23 mouse cellular contexts compared by ENCODE assay signal in genomic region chr2:163776661-163777060, GRCm38 (mm10). TPM values are rescaled to one million over a fixed set of nuclear protein-coding genes. Genes with fewer than 3 reads are reported as not detected.
A peak's percentile ranks its signal among the peaks of the same experiment; 100 is the strongest.
DNase-seq lines count a peak whose midpoint lies in the region; ATAC-seq and TF ChIP-seq lines count a peak whose summit lies in the region.
"Had no signal": no experiment of that assay in that cellular context is flagged by ENCODE, and none has a peak within 500 bp of the region (broad histone marks: within the 10 kb centered on the region; RNA-seq: fewer than 3 reads in every experiment).

No protein-coding gene starts in this region.

- peaks cover 98% of the 10 kb centered on the region for H3K27me3 ChIP-seq in midbrain, embryonic 10.5 days (ENCODE audit: low read depth, poor library complexity, severe bottlenecking)
- peaks cover 47% of the 10 kb centered on the region for H3K27me3 ChIP-seq in midbrain, embryonic 13.5 days
- no peaks in the 10 kb centered on the region for H3K27me3 ChIP-seq in midbrain, embryonic 14.5 days (ENCODE audit: control insufficient read depth, insufficient read depth, low read length)
- peaks cover 3% of the 10 kb centered on the region; the same call in 1 of the 2 replicates for H3K27me3 ChIP-seq in midbrain, postnatal 0 days (ENCODE audit: insufficient read depth, low read length)
- H3K27me3 ChIP-seq: embryonic facial prominence, embryonic 12.5 days; forebrain, embryonic 13.5 days; forebrain, embryonic 15.5 days had no signal

- no peak for TF ChIP-seq CTCF in midbrain, postnatal 0 days (IDR thresholded peaks at IDR 0.05)

- 6% methylated on average over 13 of the region's 13 CpGs for WGBS in midbrain, embryonic 10.5 days
- WGBS in midbrain, embryonic 13.5 days = 6% methylated on average over 13 of the region's 13 CpGs
- WGBS in midbrain, embryonic 14.5 days = 3% methylated on average over 13 of the region's 13 CpGs
- WGBS in midbrain, postnatal 0 days = 10% methylated on average over 13 of the region's 13 CpGs

- no peak overlapping the region for H3K4me2 ChIP-seq in midbrain, embryonic 13.5 days (replicated peaks)
- H3K4me2 ChIP-seq in midbrain, embryonic 14.5 days (ENCODE audit: low read length) = no peak overlapping the region
- H3K4me2 ChIP-seq in midbrain, postnatal 0 days (ENCODE audit: low read depth, low read length, poor library complexity, severe bottlenecking) = no peak overlapping the region
- H3K4me2 ChIP-seq: embryonic facial prominence, embryonic 12.5 days; forebrain, embryonic 13.5 days; forebrain, embryonic 15.5 days had no signal

- no peak for ATAC-seq in midbrain, embryonic 13.5 days
- ATAC-seq in midbrain, embryonic 14.5 days (ENCODE audit: low FRiP score, low TSS enrichment) = no peak
- no peak for ATAC-seq in midbrain, postnatal 0 days (ENCODE audit: low FRiP score)
- ATAC-seq: activated CD4-positive, CD25-positive, alpha-beta regulatory T cell, adult 4 months; CD4-positive, CD25-positive, alpha-beta regulatory T cell, adult 4 months; forebrain, embryonic 13.5 days; forebrain, embryonic 15.5 days; Patski had no signal

- 0 out of 2 replicates have a peak overlapping the region, but pooled peaks have one; percentile 9 for H3K27ac ChIP-seq in midbrain, embryonic 10.5 days (replicated peaks)
- H3K27ac ChIP-seq in midbrain, embryonic 13.5 days = no peak overlapping the region
- H3K27ac ChIP-seq in midbrain, embryonic 14.5 days (replicated peaks; ENCODE audit: low read depth, low read length) = no peak overlapping the region
- no peak overlapping the region for H3K27ac ChIP-seq in midbrain, postnatal 0 days (ENCODE audit: low read depth, low read length)
- H3K27ac ChIP-seq: embryonic facial prominence, embryonic 10.5 days; embryonic facial prominence, embryonic 12.5 days; forebrain, embryonic 13.5 days; forebrain, embryonic 15.5 days had no signal

- peaks cover 35% of the 10 kb centered on the region for H3K4me1 ChIP-seq in midbrain, embryonic 10.5 days
- peaks cover 17% of the 10 kb centered on the region for H3K4me1 ChIP-seq in midbrain, embryonic 13.5 days (replicated peaks)
- 0 out of 2 replicates have a peak, but pooled peaks cover 6% of the 10 kb centered on the region for H3K4me1 ChIP-seq in midbrain, embryonic 14.5 days (ENCODE audit: control insufficient read depth, insufficient read depth, low read length)
- H3K4me1 ChIP-seq in midbrain, postnatal 0 days (ENCODE audit: insufficient read depth, low read length) = no peaks in the 10 kb centered on the region
- H3K4me1 ChIP-seq: embryonic facial prominence, embryonic 12.5 days; forebrain, embryonic 15.5 days had no signal

- DNase-seq in midbrain, embryonic 10.5 days (ENCODE audit: low spot score) = peak; percentile 45
- DNase-seq in midbrain, embryonic 14.5 days = peak; percentile 26
- no peak for DNase-seq in midbrain, postnatal 0 days (ENCODE audit: low spot score)
- no peak for DNase-seq in kidney, postnatal 36 days
- DNase-seq: adrenal gland, adult 8-10 months; adrenal gland, postnatal 14 days; adrenal gland, postnatal 36 days; B cell, adult 2 months; cerebellum, adult 11-12 months; cerebellum, adult 2 months; cerebellum, adult 9-10 months; cerebellum, postnatal 10 days; cerebellum, postnatal 25 days had no signal

- no peaks in the 10 kb centered on the region for H3K36me3 ChIP-seq in midbrain, embryonic 10.5 days
- H3K36me3 ChIP-seq in midbrain, embryonic 13.5 days = no peaks in the 10 kb centered on the region
- no peaks in the 10 kb centered on the region for H3K36me3 ChIP-seq in midbrain, embryonic 14.5 days (ENCODE audit: control insufficient read depth, insufficient read depth, low read length)
- no peaks in the 10 kb centered on the region for H3K36me3 ChIP-seq in midbrain, postnatal 0 days (ENCODE audit: insufficient read depth, low read length)
- H3K36me3 ChIP-seq: embryonic facial prominence, embryonic 10.5 days; embryonic facial prominence, embryonic 12.5 days; forebrain, embryonic 15.5 days; G1E had no signal

- H3K9ac ChIP-seq in midbrain, embryonic 13.5 days (replicated peaks) = no peak overlapping the region
- no peak overlapping the region for H3K9ac ChIP-seq in midbrain, embryonic 14.5 days (replicated peaks; ENCODE audit: low read length)
- no peak overlapping the region for H3K9ac ChIP-seq in midbrain, postnatal 0 days (replicated peaks; ENCODE audit: low read length, poor library complexity, severe bottlenecking)
- H3K9ac ChIP-seq: embryonic facial prominence, embryonic 12.5 days; forebrain, embryonic 13.5 days; forebrain, embryonic 15.5 days had no signal

- peak overlapping the region; percentile 6; the same call in 1 of the 2 replicates for H3K4me3 ChIP-seq in midbrain, embryonic 10.5 days
- H3K4me3 ChIP-seq in midbrain, embryonic 13.5 days (replicated peaks) = no peak overlapping the region
- no peak overlapping the region for H3K4me3 ChIP-seq in midbrain, embryonic 14.5 days (replicated peaks; ENCODE audit: low read depth, low read length)
- no peak overlapping the region for H3K4me3 ChIP-seq in midbrain, postnatal 0 days (ENCODE audit: low read depth, low read length)
- H3K4me3 ChIP-seq: embryonic facial prominence, embryonic 10.5 days; embryonic facial prominence, embryonic 12.5 days; forebrain, embryonic 13.5 days; forebrain, embryonic 15.5 days had no signal

- H3K9me3 ChIP-seq in midbrain, embryonic 10.5 days (replicated peaks) = no peaks in the 10 kb centered on the region
- no peaks in the 10 kb centered on the region for H3K9me3 ChIP-seq in midbrain, embryonic 13.5 days
- H3K9me3 ChIP-seq in midbrain, embryonic 14.5 days (ENCODE audit: control insufficient read depth, low read length) = no peaks in the 10 kb centered on the region
- H3K9me3 ChIP-seq in midbrain, postnatal 0 days (ENCODE audit: low read length) = no peaks in the 10 kb centered on the region
- H3K9me3 ChIP-seq: embryonic facial prominence, embryonic 10.5 days; embryonic facial prominence, embryonic 12.5 days; forebrain, embryonic 13.5 days; forebrain, embryonic 15.5 days; G1E had no signal

RNA-seq across cellular contexts. Expression of gene Ada, which starts 26.6 kb away (rescaled TPM):
- polyA plus RNA-seq in midbrain, embryonic 10.5 days (2016; fragmentation: Nextera tagmentation; extraction: Ambion mirVana) = 9.1 and 10.0 TPM in 2 replicates
- 3.4 and 4.6 TPM in 2 replicates for polyA plus RNA-seq in midbrain, embryonic 13.5 days (2015; fragmentation: Nextera tagmentation; extraction: Ambion mirVana)
- polyA plus RNA-seq in midbrain, embryonic 14.5 days (2014; fragmentation: Nextera tagmentation; extraction: Ambion mirVana) = 2.8 and 3.4 TPM in 2 replicates
- 1.4 and 2.6 TPM in 2 replicates for total RNA-seq in midbrain, postnatal 0 days (2014; rRNA removed)
- 3.7 and 3.8 TPM in 2 replicates for polyA plus RNA-seq in midbrain, postnatal 0 days (2015; fragmentation: Nextera tagmentation; extraction: Ambion mirVana)

RNA-seq across cellular contexts. Expression of gene Ccn5, which starts 44.0 kb away (rescaled TPM):
- 0.39 and 0.60 TPM in 2 replicates for polyA plus RNA-seq in midbrain, embryonic 10.5 days (2016; fragmentation: Nextera tagmentation; extraction: Ambion mirVana)
- polyA plus RNA-seq in midbrain, embryonic 13.5 days (2015; fragmentation: Nextera tagmentation; extraction: Ambion mirVana) = 0.15 and 0.23 TPM in 2 replicates
- polyA plus RNA-seq in midbrain, embryonic 14.5 days (2014; fragmentation: Nextera tagmentation; extraction: Ambion mirVana) = 0.57 and 0.70 TPM in 2 replicates
- 0.19 and 0.22 TPM in 2 replicates for total RNA-seq in midbrain, postnatal 0 days (2014; rRNA removed)
- 0.32 and 0.69 TPM in 2 replicates for polyA plus RNA-seq in midbrain, postnatal 0 days (2015; fragmentation: Nextera tagmentation; extraction: Ambion mirVana)
- total RNA-seq: CH12.LX, G1E had no signal
- polyA plus RNA-seq: activated CD4-positive, CD25-positive, alpha-beta regulatory T cell, adult 4 months; CD4-positive, CD25-positive, alpha-beta regulatory T cell, adult 4 months; G1E had no signal

Comparison
In these comparisons a context has a peak if more than half of its experiments do, and no peak if none do; other contexts are left out.
1. DNase-seq: peak in midbrain, embryonic 10.5 days (single experiment) and midbrain, embryonic 14.5 days (single experiment); none in midbrain, postnatal 0 days (single experiment) and kidney, postnatal 36 days (0 of 2).